Mouse (Mus musculus): ENCODE results near the gene Sucnr1. TPM values are rescaled to one million over a fixed set of nuclear protein-coding genes. Genes with fewer than 3 reads are reported as not detected.
A peak's percentile ranks its signal among the peaks of the same experiment; 100 is the strongest.
"Not testable (repeated sequence)": the region's sequence is repeated elsewhere in the genome, so short reads cannot be mapped to it uniquely, and the experiment has no call there.

Sucnr1 gene
- total RNA-seq (2015) (0.68 and 1.2 TPM in 2 replicates), total RNA-seq (2017) (0.29 and 0.69 TPM in 2 replicates)

DNA sequence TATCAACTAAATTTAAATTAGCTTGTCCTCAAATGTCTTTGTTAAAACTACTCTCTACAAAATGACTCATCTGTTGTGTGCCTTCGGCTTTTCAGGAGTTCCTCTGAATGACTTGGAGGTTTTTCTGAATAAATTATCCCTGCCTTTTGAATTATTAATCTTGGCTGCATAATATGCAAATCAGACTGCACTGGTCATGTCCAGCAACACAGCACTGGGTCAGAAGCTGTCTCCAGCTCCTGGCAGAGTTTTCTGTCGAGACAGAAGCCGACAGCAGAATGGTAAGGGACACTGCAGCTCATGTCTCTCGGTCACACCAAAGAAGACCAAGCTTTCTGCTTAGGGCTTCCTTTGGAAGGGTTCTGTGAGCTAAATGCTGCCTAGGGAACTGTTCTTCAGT, at the start of gene Sucnr1:
Gene Sucnr1, plus strand, starts transcription at position 222 of the 400 bp plus-strand sequence.
- no peak for ATAC-seq (ENCODE audit: poor library complexity, severe bottlenecking)

DNA sequence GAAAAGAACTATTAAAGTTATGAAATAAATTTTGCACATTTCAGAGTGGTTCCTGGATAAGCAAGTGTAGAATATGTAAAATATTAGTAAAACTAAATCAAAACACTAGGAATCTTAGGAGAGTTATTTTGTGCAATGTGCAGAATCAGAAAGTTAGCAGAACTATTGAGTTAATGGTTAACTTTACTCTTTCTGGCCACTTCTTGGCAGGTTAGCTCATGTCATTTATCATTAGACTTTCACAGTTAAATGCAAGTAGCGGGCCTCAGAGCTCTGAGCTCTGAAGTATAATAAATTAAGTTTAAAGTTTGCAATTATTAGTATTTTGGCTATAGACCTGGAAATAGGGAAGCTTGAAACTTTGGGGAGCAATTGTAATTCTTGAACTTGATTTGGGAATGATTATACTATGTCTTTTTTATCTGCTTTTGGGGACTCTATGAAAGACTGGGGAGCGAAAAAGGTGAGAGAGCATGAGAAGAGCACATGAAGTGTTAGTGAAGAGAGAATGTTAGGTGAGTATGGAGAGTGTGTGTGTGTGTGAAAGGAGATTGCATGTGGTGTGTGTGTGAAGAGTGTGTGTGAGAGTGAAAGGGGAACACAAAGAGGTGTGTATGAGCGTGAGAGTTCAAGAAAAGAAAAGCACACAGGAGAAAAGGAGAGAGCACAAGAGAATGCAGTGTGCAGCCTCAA, 35.3 kb upstream of the Sucnr1 start:
- ATAC-seq (ENCODE audit: poor library complexity, severe bottlenecking): no peak

DNA sequence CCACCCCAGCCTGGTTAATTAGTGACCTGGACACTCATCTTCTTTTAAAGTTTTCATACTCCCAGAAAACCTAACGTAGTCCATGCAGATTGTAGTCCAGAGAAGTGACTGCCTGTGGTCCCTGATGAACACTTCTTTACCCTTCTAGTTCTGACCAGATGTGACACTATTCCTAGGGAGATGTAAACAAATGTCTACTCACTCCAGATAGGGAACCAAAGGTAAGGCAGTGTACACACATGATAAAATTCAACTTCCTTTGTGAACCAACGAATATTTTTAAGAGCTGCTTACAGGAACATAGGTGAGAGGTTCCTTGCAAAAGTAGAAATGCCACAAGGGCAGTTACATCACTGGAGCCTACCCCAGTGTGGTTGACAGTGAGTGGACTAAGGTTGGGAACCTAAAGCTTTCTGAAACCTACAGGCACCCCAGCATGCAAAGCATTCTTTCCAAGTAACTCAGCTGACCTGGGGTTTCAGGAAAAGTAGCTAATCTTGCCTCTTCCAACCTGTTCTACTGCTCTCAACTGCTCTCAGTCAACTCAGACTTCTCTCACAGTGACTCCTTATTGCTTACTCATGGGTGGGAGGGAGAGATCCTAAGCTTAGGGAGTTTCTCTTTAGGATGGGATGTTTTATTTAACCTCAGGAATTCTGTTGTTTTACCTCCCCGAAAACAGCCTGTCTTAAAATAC, 28.3 kb upstream of the Sucnr1 start:
- peak; percentile 47; the same call in 1 of the 2 replicates for ATAC-seq (ENCODE audit: poor library complexity, severe bottlenecking)

DNA sequence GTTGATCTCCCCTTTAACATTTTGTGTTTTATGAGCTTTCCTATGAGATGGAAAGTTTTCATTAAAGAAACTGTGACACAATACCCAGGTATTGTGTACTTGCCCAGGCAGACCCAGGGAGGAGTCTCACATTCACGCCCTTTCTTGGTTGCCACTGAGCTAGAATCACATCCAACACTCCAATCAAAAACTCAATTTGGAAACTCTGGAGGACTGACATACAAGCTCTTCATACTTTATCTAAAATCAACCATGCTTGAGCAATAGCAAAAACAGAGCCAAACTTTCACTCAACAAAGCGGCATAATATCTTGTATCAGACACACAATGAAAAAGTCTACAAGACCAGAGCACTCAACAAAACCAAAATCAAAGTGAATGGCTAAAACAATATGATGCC, 27.7 kb upstream of the Sucnr1 start:
- ATAC-seq (ENCODE audit: poor library complexity, severe bottlenecking): no peak

DNA sequence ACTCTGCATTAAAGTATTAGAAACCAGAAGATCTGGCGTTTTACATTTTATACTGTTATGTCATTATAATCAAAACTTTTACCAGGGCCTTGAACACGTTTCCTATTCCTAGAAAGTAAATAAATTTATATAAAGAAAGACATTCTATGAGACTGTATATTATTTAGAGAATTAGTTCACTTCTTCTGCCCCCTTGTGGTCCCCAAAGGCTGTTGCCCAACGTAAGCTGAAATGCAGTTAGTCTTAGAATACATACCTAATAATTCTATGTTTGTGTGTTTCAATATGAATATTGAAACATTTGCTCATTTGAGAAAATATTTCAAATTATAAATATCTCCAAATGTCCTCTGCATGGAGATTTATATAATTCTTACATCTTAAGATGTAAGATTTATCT, 25.2 kb upstream of the Sucnr1 start:
- 0 out of 2 replicates have a peak, but pooled peaks have one; percentile 51 for ATAC-seq (ENCODE audit: poor library complexity, severe bottlenecking)

DNA sequence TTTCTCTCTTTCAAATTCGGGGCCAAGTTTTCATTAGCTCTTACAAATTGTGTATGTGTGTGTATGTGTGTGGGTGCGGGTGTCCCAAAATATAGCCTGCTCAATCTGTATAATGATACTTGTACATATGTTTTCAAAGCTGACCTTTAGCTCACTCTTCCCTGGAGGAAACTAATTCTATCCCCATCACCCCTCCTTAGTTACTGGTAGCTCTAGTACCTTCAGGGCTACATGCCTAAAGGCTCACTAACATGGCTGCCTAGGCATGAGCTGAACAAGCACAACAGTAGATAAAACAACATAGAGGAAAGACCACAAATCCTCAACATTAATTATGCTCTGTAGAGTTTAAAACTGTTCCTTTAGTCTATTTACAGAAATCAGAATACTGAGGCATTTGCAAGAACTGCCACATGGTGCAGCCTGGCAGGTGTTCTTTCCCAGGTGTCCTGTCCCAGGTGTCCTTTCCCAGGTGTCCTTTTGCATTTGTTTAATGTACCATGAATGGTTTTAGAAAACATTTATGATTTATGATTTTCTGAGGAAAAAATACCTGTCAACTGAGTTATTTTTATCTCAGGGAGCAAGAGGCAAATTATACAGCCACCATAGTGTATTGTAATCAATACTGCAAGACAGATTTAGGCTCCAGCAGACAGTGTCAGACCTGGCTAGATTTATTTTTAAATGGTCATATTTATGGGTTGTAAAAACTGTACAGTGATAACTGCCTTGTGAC, 24.4 kb upstream of the Sucnr1 start:
- ATAC-seq (ENCODE audit: poor library complexity, severe bottlenecking): no peak

DNA sequence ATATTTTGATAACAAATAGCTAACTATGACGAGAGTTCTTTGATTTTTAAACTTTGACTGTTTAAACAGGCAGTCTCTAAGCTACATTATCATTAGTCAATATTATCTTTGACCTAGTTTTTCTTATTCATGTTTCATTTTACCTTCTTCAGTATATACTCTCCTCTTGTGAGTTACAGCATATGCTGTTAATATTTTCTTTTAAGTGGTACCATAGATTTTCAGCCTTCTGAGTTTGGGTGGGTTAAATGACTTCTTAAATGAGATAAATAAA, 23.9 kb upstream of the Sucnr1 start:
- ATAC-seq (ENCODE audit: poor library complexity, severe bottlenecking): no peak

DNA sequence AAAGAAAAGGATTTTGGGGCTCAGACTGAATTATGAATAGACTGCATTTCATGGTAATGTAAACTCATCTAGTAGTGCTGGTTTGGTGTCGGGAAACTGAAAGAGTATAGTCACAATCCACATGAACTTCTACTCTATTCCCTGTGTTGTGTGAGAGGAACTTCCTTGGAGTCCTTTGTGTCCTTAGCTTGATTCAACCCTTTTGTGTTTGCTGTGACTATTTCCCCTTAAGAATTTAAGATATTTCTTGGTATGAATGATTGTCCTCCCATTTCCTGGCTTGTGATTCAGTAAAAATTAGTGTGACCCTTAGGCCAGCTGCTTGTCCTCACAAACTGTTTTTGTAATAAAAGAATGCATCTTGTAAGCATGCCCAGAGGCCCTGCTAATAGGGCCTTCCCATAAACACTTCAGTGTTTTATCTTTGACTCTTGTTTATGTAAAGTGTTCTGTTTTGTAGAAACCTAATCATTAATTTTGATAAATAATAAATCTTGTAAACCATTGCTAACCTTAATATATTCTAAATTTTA, 2.7 kb upstream of the Sucnr1 start:
- ATAC-seq (ENCODE audit: poor library complexity, severe bottlenecking): no peak

DNA sequence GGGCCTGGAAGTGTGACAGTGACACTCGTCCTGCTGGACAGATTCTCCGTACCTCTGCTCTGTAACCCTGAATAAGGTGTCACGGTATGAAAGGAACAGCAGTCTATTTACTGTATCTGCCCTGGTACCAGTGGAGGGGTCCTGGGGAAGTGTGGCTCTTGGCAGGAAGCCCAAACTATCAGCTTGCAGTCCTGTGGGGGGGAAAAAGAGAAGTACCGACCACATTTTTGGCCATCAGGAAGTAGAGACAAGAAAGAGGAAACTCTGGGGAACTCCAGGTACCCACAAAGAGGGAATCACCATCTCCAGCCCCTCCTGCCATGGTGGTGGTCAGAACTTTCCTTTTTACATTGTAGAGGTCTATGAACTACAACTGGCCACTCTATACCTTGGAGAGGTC, 1.1 kb upstream of the Sucnr1 start:
- peak; percentile 95 for ATAC-seq (ENCODE audit: poor library complexity, severe bottlenecking)

DNA sequence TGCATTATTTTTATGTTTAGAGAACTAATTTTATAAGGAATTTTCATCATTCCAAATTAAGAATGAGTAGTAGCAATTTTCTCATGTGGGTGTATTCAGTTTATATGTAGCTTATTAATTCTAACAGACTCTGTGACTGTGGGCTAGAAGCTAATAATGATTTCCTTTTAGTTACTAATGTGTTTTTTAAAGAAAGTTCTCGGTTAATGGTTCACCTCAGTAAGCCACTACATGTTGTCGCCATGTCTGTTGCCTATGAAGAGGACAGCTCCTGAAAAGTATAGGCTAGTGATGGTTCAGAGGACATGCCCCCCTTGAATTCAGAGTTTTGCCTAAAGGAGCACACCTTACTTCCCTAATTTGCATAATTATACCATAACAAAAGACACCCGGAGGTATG, 1.1 kb downstream of the Sucnr1 start:
- ATAC-seq (ENCODE audit: poor library complexity, severe bottlenecking): no peak

DNA sequence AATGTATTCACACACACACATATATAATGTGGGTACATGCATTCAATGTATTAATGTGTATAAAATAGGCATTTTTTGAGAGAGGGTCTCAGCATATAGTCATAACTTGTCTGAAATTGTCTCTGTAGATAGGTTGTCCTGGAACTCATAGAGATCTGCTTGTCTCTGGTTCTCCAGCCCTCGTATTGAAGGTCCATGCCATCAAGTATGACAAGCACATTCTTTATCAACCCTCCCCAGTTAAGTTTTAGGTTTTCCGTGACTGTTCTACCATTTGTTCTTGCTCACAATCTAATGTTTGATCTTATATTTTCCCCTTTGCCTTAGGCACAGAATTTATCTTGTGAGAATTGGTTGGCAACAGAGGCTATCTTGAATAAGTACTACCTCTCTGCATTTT, 4.1 kb downstream of the Sucnr1 start:
- ATAC-seq (ENCODE audit: poor library complexity, severe bottlenecking): no peak

DNA sequence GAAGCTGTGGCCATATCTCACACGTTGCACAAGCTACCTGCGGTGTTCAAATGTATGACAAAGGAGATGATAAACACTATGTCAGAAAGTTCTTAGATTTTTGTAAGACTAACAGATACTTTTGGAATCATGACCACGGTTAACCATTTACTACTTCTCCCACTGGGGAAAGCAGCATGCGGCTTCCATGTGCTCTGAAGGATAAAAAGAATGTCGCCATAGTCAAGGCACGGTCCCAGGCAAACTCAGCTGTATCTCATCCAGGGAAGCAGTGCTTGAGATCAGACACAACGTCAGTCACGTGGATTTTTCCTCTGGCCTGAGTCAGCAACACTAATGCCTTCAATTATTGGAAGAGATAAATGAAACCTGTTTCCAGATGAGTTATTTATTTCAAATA, 9.7 kb downstream of the Sucnr1 start:
- 0 out of 2 replicates have a peak, but pooled peaks have one; percentile 30 for ATAC-seq (ENCODE audit: poor library complexity, severe bottlenecking)

DNA sequence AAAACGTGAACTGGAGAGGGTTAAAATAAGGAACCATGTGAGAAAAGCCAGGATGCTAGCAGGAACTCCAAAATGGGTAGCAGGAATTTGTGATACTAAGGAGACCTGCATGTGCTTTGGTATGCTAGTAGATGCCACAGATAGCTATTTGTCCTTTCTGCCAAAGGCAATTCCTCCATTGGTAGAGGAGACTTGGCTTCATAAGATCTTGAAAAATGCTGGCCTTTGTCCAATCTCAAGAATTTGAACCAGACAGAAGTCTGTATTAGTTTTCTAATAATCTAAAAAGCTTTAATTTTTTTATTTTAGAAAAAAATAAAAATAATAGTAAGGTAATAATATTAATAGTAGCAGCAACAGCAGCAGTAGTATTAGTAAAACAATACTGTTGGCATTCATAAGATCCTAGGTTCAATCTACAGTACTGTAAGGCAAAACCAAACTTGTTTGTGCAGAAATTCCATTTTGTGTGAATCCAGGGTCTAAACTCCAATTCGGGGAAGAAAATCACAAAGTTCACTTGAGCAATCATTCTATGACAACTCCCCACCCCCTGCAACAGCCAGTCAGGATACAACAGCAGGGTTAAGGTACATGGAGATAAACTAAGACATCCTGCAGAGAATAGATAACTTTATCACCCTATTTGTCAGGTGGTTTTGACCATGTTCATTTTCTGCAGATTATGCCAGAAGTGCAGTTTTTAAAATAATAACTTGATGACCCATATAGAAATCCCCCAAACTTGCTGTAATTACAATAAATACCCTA, 12.9 kb downstream of the Sucnr1 start:
- ATAC-seq (ENCODE audit: poor library complexity, severe bottlenecking): no peak

DNA sequence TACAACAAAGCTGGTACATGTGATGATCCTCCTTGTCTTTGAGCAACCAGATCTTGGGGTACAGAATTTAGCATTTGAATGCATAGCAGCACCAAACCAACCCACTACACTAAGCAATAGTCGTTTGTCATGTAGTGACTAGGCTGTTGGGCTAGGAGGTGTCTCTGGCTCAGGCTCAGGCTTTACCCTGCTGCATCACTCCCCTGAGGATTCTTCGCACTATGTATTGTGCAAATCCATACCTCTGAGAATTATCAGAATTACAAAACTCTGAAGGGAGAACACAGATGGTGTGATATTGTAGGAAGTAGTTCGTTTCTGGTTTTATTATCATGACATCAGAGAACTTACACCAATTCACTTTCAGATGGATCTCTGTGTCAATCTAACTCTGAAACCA, 15.3 kb downstream of the Sucnr1 start:
- ATAC-seq (ENCODE audit: poor library complexity, severe bottlenecking): peak; percentile 57

DNA sequence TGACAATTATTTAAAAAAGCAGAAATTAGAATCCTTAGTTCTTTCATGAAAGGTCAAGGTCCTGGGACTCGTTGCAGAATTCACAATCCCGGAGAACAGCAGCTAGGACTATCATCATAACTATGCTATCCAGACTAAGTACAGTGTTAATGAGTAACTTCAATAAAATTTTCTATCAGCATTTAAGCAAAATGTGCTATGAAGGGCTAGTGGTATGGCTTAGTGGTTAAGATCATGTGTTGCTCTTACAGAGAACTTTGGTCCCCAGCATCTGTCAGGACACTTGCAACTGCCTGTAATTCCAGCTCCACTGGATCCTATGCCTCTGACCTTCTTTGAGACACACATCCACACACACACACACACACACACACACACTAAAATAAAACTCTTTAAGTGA, 15.8 kb downstream of the Sucnr1 start:
- ATAC-seq (ENCODE audit: poor library complexity, severe bottlenecking): no peak

DNA sequence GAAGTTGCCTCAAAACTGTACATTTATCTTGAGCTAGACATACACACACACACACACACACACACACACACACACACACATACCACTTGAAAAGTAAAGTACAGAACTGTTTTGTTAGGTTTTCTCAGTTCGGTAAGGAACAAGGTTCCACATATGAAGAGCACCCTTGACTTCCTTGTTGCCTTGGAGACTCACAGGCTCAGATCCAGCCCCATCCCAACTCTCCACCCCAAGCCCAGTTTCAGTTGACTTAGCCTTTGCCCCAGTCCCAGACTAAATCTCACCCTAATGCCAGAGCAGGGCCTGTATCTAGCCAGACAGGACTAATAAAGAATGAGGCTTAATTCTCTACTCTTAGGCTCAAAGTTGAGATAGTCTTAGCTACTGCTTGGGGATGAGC, 16.9 kb downstream of the Sucnr1 start:
- ATAC-seq (ENCODE audit: poor library complexity, severe bottlenecking): no peak

DNA sequence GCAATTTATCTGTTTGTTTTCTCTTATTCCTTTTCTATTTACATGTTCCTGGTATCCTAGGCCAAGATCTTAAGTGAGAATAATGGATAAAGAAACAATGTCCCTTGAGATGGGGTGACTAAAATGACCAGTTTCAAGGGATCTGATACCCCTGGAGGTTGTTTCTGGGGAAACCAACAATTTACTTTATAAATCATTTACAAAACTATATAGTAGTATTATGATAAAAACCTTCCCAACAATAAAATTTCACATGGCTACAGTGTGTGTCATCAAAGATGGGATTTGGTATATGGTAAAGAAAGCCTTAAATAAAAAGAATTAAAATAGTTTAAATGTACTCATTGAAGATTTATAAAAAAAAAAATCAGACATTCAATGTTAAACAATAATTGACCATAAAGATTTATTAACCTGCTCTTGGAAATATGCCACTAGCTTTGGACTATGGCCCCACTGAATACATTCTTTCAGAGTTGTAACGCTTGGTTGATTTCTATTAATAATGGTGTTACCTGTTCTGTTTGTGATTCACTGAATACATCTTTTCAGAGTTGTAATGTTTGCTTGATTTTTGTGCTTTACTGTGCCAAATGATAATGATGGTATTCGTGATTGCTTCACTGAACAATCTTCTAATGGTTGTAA, 22.9 kb downstream of the Sucnr1 start:
- no peak for ATAC-seq (ENCODE audit: poor library complexity, severe bottlenecking)

DNA sequence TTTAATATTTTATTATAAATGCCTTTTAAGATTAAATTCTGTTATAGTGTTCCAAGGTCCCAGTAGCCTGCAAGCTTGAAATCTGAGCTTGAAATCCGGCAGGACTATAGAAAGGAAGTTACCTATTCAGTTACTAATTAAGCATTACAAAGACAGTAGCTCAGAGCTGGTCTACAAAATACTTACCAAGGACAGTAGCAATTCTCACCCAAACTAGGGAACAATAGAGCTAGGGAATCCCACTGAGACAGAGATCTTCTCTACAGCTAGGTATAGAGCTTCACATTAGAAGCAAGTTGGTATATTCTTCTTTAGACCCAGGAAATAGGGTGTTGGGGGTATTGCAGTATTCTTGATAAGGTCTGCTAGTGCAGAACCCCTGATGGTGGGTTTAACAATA, 24.8 kb downstream of the Sucnr1 start:
- ATAC-seq (ENCODE audit: poor library complexity, severe bottlenecking): not testable (repeated sequence)

DNA sequence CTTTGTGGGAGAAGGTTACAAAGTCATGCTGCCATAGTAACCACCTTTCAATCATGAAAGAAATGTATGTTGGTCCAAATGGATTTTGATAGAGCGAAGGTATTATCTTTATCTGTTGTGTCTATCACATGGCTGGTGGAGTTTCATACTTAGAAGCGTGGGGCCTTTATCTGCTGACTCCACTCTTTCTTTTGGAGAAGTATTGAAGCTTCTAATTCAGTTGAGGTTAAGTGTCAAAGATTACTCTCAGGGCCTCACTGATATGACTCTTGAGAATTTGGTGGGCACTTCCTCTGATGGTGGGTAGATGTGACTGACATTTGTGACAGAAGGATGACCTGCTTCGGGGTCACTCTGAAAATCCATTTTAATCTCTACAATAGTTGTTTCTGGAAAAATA, 26.1 kb downstream of the Sucnr1 start:
- no peak for ATAC-seq (ENCODE audit: poor library complexity, severe bottlenecking)

DNA sequence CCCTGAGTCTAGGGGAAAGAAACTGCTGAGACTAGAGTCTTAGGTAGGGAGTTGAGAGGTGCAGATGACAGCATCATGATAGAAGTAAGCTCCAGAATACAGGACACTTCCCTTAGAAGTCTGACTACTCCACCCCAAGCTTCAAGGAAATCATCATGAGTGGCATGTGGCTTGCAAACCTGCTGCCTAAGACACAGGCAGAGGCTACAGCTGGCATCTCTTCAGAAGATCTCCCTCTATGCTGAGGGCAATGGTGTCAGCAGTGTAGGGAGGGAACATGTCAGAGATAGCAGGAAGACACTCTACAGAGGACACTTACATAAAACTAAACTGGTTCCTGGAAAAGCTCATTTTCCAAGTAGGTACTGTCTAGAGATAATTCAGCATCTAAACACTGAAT, 27.1 kb downstream of the Sucnr1 start:
- ATAC-seq (ENCODE audit: poor library complexity, severe bottlenecking): no peak

All from megakaryocyte, adult 5-6 weeks (primary cell).